Mouse (Mus musculus) stomach, postnatal 0 days (tissue): Measurements from ENCODE around the gene Hspa4l.

Source experiments
- CTCF ChIP-seq: IDR thresholded peaks from 2 replicates; pipeline ENCODE4 v1.5.1; 2016; ENCODE audit warnings: antibody characterized with exemption, low read depth, mild to moderate bottlenecking, moderate library complexity
- EP300 ChIP-seq: optimal IDR thresholded peaks from 2 replicates; pipeline ENCODE3; 2016; ENCODE audit warnings: antibody characterized with exemption

DNA sequence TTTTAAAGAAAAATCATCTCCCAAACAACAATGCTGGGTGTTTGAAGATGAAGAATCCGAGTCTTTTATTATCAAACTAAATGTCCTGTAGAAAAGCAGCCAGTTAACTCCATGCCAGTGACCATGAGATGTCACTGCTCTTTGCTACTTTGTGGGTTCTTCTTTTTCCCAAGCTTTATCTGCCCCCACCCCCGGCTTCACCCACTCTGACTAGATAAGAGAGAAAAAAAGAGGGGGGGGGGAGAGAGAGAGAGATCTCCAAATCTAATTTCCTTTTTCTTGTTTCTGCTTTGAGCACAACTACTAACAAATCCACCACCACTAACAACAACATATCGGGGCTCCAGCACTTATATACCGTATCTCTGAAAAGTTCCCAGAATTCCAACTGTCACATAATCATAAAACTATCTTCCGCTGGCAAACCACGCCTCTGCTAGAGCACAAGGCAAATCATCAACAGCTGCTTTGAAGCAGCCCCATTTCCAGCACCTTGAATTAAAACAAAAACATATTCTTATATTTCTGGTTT is 5.8 kb upstream of the Hspa4l start:
- TF ChIP-seq CTCF (no peak), EP300 (no peak)
